Mouse (Mus musculus) left cerebral cortex, postnatal 25 days (tissue): ENCODE measurements around the gene Ppp1r13b. TPM values are rescaled to one million over a fixed set of nuclear protein-coding genes. Genes with fewer than 3 reads are reported as not detected.
A peak's percentile ranks its signal among the peaks of the same experiment; 100 is the strongest.

Source experiments
- DNase-seq, 2 experiments: peaks; one replicate each; pipeline ENCODE4 v3.0.0; 2022; ENCODE audit warnings: low spot score in 2 of 2, mixed read lengths in 1 of 2
- intact Hi-C: fragments of 180-260 bp; cut with DNase I; formaldehyde crosslinking; loops from one replicate; pipeline ENCODE4 v1.15.1; 2025
- total RNA-seq, 2 experiments: library from RNA; stranded (reverse); gene quantifications; 2 replicates each; pipeline ENCODE4 v1.2.3; 2021

Gene Ppp1r13b
- total RNA-seq, 2 experiments from 2014 or later: 58.4 to 63.9 TPM

DNA sequence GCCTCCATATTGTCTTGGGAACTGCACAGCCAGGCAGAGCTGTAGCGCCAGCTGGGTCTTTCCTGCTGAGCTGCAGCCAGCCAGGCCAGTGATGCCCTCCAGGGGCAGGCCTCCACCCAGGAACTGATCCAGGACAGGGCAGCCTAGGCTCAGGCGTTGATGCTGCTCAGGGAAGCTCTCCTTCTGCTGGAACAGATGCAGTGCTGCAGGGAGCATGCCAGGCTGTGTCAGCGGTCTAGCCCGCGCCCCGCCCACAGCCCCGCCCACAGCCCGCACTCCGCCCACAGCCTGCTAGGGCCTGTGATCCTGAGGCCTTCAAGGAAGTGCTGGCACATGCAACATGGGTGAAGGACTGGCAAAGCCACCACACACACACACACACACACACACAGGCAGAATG is 98.1 kb downstream of the Ppp1r13b start:
- intact Hi-C loops: loop anchor here (5.0 kb wide), 1 partner anchor 283 kb away; no protein-coding TSS in a partner anchor
- peak; percentile 61 to 70 for DNase-seq

DNA sequence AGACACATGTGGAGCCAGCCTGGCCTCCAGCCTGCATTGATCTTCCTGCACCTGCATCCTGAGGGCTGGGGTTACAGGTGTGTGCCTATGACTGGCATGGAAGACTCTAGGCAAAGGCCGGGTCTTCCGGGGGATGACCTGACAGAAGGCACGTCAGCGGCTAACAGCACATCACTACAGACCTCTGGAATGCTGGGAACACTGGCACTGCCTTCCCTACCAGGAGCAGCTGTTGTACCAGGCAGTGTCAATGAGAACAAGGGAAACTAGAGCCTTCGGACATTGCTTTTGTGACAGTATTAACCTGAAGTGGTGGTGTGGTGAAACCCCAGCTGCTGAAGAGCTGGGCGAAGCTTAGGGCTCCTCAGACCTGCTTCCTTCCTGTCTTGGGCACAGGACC is 99.1 kb downstream of the Ppp1r13b start:
- intact Hi-C loops: no loop called here
- no peak for DNase-seq

DNA sequence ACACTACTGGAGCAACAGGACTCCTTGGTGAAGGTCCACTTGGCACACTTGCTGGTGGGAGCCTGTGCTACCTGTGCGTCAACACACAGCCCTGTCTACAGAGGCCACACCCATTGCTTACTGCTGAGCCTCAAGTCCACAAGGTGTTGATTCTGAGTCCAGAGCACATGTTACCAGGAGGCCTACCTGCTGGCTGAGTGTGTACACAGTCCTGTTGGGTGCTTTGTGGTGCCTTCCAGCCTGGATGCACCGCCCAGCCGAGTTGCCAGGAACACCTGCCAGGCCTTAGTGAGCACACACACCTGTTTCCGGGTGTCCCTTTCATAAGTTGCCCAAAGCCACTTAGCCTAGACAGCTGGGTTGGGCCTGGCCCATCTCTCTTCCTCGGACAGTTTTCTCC is 104.4 kb downstream of the Ppp1r13b start:
- intact Hi-C loops: no loop called here
- DNase-seq: no peak

DNA sequence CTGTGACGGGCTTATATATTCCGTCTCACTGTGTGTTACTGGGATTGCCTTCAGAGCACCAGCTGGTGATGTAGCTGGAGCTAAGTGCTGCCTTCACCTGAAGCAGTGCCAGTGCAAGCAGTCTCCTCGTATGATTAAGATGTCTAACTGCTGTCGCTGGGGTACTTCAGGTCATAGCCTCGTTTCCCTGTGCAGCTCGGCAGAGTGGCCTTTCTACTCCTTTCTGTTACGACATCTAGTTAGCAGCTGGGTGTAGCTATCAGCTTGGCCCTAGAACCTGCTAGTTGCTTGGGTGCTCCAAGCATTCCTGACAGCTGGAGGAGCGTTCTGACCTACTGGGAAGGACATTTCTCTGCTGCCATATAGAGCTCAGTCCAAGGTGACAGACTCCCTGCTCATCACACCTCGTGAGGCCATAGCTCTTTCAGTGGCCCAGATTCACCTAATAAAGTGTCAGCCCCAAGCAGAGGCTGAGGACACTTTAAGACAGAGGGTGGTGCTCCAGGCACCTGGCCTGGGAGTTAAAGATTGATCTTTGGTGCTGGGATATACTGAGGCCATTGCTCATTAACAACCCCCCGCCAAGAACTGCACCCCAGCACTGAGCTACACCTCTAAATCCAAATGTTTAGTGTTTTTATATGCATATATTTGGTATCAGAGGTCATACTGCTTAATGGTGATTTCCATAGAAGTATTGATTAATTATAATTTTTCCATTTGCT is 107.3 kb downstream of the Ppp1r13b start:
- no peak for DNase-seq
- intact Hi-C loops: no loop called here

DNA sequence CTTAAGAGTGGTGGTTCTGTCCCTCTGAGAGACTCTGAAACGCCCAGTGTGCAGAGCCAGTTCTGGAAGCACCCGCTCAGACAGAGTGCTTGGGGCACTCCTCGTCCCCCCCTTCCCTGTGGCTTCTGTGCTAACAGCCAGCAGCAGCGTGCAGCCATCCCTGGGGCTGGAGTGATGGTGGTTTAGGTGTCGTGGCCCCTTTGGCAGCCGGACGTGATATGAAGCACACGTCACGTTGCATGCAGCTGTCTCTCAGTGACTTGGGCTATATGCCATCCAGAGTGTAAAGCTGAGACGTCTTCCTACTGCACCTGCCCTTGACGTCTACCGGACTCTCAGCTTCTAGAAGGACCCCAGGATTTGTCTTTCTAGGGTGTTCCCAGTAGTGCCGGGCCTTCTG is 109.4 kb downstream of the Ppp1r13b start:
- intact Hi-C loops: no loop called here
- no peak for DNase-seq

DNA sequence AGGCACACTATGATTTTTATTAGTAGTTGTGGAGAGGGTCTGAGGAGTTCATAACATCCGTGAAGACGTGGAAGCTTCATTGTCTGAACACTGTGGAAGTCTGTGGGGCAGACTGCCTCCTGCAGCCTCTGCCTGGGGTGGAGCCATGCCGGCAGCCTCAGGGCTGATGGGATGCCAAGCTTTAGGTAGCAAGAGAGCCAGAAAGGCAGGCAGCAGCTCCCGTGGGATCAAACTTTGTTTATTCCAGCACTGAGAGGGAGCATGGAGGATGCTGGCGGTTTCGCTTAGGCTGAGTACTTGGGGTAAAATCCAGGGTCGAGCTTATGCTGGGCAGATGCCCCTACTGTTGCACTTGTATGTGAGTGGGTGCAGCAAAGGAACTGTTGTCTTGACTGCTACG is 110.7 kb downstream of the Ppp1r13b start:
- DNase-seq: no peak
- intact Hi-C loops: no loop called here

DNA sequence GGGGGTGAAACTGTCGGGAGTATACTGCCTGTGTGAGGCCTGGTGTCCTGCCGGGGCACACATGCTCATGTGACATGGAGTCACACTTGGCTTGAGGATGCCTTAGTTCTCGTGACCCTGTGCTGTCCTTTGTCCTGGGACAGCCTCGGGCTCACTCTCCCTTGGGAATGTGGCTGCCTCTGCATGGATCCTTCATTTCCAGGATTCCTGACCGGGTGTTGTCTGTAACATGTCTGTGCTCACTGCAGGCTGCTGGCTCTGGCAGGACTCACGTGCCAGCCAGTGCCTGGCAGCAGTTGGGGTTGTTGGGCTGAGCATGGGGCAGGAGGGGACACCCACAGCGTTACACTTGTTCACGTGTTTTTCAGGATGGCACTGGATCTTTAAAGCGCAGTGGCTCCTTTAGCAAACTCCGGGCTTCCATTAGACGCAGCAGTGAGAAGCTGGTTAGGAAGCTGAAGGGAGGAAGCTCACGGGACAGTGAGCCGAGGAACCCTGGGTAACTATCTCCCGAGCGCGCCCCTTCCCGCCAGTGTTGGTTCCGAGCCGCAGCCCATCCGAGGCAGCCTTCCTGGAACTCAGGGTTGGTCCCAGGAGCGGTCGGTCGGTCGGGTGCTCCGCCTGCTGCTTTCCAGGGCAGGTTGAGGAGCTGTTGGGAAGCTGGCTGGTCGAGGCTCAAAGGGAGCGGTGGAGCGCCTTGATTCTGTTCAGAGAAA is 112.6 kb downstream of the Ppp1r13b start:
- intact Hi-C loops: no loop called here
- DNase-seq: no peak

DNA sequence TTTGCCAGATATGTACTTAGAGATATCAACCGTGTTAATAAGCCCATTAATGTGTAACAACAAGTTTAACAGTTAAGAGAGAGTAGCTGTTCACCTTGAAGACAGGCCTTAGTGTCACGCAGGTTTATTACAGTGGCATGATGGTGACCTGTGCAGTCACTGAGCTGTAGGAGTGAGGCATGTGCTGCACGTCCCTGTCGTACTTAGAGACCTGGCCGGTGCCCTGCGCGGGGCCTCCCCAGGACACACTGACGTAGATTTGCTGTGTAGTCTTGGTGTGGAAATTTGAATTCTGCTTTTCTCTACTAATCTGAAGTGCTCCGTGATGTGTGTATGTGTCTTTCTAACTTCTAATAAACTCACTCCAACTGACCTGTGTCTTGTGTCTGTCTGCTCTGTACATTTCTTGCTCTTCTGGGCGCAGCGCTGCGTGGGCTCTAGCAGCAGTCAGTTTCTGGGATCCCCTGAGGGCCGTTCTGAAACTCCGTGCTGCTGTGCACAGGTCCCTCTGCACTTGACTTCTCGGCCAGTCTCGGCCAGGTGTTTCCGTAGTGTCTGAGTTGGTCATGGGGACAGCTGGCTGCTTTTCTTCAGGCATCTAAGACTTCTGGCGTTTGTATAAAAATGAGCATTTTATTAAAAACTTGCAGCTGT is 113.3 kb downstream of the Ppp1r13b start:
- intact Hi-C loops: no loop called here
- no peak for DNase-seq

DNA sequence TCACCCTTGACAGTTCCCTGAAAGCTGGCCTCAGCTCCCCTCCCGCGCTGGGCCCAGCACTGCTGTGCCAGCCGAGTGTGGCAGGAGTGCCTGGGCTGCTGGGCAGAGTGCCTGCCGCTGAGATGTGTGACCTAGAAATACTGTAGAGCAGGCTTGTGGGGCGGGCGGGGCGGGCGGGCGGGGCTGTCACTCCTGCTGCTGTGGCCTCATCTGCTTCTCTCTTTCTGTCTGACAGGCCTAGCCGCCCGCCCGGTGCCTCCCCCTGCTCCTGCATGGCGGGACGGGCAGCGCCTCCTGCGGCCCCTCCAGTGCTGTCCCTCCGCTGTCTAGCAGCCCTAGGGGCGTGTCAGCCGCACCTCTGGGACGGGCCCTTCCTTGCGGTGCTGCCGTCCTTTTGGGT is 113.8 kb downstream of the Ppp1r13b start:
- peak in 1 of 2 experiments; percentile 74 for DNase-seq
- intact Hi-C loops: no loop called here

DNA sequence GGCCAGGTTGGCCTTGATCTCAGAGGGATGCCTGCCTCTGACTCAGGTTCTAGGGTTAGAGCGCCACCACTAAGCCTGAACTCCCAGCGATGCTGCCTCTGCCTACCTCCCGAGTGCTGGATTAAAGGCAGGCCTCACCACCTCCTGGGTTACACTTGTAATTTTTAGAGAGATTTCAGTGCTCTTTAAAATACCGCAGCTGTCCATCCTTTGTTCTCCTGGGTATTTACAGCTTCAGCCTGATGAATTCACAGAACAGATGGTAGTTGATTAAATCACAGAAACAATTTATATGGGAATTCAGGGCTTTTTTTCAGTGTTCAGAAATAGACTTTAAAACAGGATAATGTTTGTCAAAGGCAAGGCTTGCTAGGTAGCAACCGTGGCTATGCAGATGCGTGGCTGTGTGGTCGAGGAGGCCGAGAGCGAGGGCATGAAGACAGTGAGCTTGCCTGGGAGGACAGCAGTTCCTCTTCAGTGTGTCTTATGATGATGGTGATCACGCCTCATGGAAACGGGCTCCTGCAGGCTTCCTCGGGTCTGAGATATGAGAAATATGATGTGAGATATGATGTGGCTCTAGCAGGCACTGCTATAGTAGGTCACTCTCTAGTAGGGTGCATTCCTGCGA is 116.3 kb downstream of the Ppp1r13b start:
- intact Hi-C loops: no loop called here
- DNase-seq: peak in 1 of 2 experiments; percentile 76

DNA sequence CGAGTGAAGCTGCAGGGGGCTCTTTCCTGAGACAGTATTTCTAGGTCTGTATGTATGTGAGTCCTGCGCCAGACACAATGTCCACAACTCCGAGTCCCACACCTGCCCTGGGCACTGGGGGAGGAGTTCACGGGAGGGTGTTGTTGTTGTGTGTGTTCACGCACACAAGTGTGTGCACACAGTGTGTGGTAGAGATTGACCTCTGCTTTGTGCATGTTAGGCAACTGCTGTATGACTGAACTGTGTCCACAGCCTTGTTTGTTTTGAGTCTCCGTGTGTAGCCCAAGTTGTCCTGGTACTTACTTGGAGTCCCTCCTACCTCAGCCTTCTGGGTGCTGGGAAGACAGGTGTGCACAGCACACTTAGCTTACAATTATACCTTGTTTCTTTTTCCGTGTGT is 117.3 kb downstream of the Ppp1r13b start:
- DNase-seq: no peak
- intact Hi-C loops: no loop called here

DNA sequence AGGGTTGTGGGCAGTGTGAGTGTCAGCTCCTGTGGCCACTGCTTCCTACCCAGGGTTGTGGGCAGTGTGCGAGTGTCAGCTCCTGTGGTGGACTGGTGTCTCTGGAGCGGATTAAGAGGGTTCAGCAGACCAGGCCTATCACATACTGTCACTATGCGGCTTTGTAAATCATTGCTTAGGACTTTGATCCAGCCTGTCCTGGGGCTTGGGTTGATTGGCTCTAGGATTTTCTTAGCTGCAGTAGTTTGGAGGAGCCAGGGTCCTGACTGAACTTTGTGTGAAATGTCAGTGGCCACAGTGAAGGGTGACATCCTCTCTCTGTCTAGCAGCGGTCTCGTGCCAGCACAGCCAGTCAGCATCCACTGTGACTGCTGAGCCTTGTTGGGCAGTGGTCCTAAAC is 117.8 kb downstream of the Ppp1r13b start:
- DNase-seq: no peak
- intact Hi-C loops: no loop called here

DNA sequence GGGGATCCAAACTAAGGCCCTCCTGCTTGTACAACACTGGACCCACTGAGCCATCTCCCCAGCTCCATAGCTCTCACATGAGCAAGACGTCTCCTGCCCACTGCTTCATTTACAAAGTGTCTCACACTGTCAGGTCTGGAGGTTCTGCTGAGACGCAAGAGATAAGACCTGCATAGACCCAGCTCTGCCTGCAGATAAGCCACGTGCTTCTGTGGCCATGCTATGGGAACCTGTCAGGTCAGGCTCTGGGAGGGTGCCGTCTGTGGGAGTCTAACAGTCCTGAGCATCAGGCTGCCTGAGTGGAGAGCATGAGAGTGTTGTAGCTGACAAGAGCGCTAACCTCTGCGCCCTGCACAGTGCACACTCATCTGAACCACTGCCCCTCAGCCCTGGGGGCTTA is 120.9 kb downstream of the Ppp1r13b start:
- intact Hi-C loops: loop anchor here (2.0 kb wide), 1 partner anchor 14 kb away; no protein-coding TSS in a partner anchor
- no peak for DNase-seq

DNA sequence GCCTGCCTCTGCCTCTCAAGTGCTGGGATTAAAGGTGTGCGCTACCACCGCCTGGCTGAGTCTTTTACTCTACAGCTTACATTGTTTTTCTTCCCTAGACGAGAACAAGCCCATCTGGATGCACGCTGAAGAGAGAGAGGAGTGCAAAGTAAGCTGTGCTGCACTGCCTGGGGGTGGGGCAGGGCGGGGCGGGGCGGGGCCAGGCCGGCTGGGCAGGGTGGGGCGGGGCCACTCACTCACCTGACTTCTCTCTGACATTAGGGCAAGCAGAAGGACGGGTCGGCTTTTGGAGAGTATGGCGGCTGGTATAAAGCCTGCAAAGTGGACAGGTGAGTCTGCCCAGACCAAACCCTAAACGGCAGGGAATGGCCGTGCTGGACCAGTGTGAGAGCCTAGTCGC is 122.7 kb downstream of the Ppp1r13b start:
- intact Hi-C loops: no loop called here
- no peak for DNase-seq

DNA sequence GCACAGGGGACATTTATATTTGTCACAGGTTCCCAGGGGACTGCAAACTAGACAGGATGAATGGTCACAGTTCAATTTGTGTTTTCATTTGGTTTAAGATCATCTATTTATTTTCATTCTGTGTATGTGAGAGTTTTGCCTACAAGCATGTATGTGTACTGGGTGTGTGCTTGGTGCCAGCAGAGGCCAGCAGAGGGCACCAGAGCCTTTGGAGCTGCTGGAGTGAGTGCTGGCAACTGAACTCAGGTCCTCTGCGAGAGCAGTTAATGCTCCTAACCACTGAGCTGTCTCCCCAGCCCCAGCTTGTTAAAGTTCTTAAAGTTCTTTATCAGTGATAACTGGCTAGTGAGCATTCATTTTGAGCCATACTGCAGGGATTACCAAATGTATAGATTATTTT is 128.4 kb downstream of the Ppp1r13b start:
- DNase-seq: no peak

More for the DNA sequence above, 128.4 kb downstream of the Ppp1r13b start:
- intact Hi-C loops: no loop called here

Other genes starting within 250 kb of the Ppp1r13b start
- 1,000 to 10,000 TPM; 1,727 to 1,729 TPM for gene Ckb, start 235.8 kb downstream of the Ppp1r13b start, total RNA-seq
- gene Trmt61a, start 230.0 kb downstream of the Ppp1r13b start, total RNA-seq: 10 to 100 TPM; 17.1 to 17.4 TPM
- 10 to 100 TPM; 53.9 to 56.9 TPM for gene Bag5, start 194.9 kb downstream of the Ppp1r13b start, total RNA-seq
- 10 to 100 TPM; 37.0 to 40.0 TPM for gene Apopt1, start 194.8 kb downstream of the Ppp1r13b start, total RNA-seq
- gene Klc1, start 149.3 kb downstream of the Ppp1r13b start, total RNA-seq: 100 to 1,000 TPM; 764 to 822 TPM
- gene Xrcc3, start 94.2 kb downstream of the Ppp1r13b start, total RNA-seq: 1 to 10 TPM; 3.3 to 4.2 TPM
- gene Zfyve21, start 93.9 kb downstream of the Ppp1r13b start, total RNA-seq: 10 to 100 TPM; 20.7 to 21.1 TPM
- 100 to 1,000 TPM; 375 to 382 TPM for gene Atp5mpl, start 58.9 kb upstream of the Ppp1r13b start, total RNA-seq
- gene Tdrd9, start 63.4 kb upstream of the Ppp1r13b start, total RNA-seq: under 1 TPM; 0.28 to 0.85 TPM
- gene Rd3l, start 73.2 kb upstream of the Ppp1r13b start, total RNA-seq: under 1 TPM; 0.34 to 0.50 TPM
- 1 to 10 TPM; 4.2 to 4.4 TPM for gene Aspg, start 198.6 kb upstream of the Ppp1r13b start, total RNA-seq
- gene Kif26a, start 238.1 kb upstream of the Ppp1r13b start, total RNA-seq: 1 to 10 TPM; 4.6 to 4.8 TPM